Mouse (Mus musculus) kidney, adult 9 months (tissue): Measurements from ENCODE around the gene Lbhd2.

Source experiments
- DNase-seq: peaks from one replicate; pipeline ENCODE4 v3.0.0; 2022

Gene Lbhd2

GRCm38 (mm10) chr12:111432751-111433331 lies 26.2 kb downstream of the Lbhd2 start:
- DNase-seq = no peak

GRCm38 (mm10) chr12:111434164-111434744 lies 27.6 kb downstream of the Lbhd2 start:
- DNase-seq = no peak

GRCm38 (mm10) chr12:111434745-111435327 lies 28.2 kb downstream of the Lbhd2 start:
- DNase-seq = peak; percentile 68

- no peak for DNase-seq
Measured at GRCm38 (mm10) chr12:111436170-111436569, 29.6 kb downstream of the Lbhd2 start.

- no peak for DNase-seq
Measured at GRCm38 (mm10) chr12:111436640-111437039, 30.0 kb downstream of the Lbhd2 start.

- DNase-seq = no peak
Measured at GRCm38 (mm10) chr12:111437222-111437900, 30.8 kb downstream of the Lbhd2 start.

GRCm38 (mm10) chr12:111438850-111439249 lies 32.2 kb downstream of the Lbhd2 start:
- DNase-seq = no peak

GRCm38 (mm10) chr12:111440701-111441373 lies 34.2 kb downstream of the Lbhd2 start:
- no peak for DNase-seq

GRCm38 (mm10) chr12:111441523-111441922 lies 34.9 kb downstream of the Lbhd2 start:
- DNase-seq = no peak

GRCm38 (mm10) chr12:111442309-111443010 lies 35.9 kb downstream of the Lbhd2 start, which contains the start of gene Tnfaip2:
Tnfaip2 (plus strand) TSS chr12:111442469.
- peak; percentile 82 for DNase-seq

- no peak for DNase-seq
Measured at GRCm38 (mm10) chr12:111443011-111443870, 36.6 kb downstream of the Lbhd2 start.

GRCm38 (mm10) chr12:111443921-111444831 lies 37.6 kb downstream of the Lbhd2 start:
- DNase-seq = no peak

GRCm38 (mm10) chr12:111445161-111445889 lies 38.7 kb downstream of the Lbhd2 start:
- DNase-seq = no peak

GRCm38 (mm10) chr12:111445890-111446613 lies 39.4 kb downstream of the Lbhd2 start:
- DNase-seq = no peak

- DNase-seq = no peak
Measured at GRCm38 (mm10) chr12:111446745-111447144, 40.1 kb downstream of the Lbhd2 start.

GRCm38 (mm10) chr12:111447350-111447749 lies 40.7 kb downstream of the Lbhd2 start:
- no peak for DNase-seq

GRCm38 (mm10) chr12:111447898-111448760 lies 41.5 kb downstream of the Lbhd2 start:
- no peak for DNase-seq
